Mouse (Mus musculus): ENCODE results near the gene Zfp956. TPM values are rescaled to one million over a fixed set of nuclear protein-coding genes. Genes with fewer than 3 reads are reported as not detected.
"Not testable (repeated sequence)": the region's sequence is repeated elsewhere in the genome, so short reads cannot be mapped to it uniquely, and the experiment has no call there.

Zfp956 gene
- polyA plus RNA-seq, 1 experiment: 26.3 TPM

DNA sequence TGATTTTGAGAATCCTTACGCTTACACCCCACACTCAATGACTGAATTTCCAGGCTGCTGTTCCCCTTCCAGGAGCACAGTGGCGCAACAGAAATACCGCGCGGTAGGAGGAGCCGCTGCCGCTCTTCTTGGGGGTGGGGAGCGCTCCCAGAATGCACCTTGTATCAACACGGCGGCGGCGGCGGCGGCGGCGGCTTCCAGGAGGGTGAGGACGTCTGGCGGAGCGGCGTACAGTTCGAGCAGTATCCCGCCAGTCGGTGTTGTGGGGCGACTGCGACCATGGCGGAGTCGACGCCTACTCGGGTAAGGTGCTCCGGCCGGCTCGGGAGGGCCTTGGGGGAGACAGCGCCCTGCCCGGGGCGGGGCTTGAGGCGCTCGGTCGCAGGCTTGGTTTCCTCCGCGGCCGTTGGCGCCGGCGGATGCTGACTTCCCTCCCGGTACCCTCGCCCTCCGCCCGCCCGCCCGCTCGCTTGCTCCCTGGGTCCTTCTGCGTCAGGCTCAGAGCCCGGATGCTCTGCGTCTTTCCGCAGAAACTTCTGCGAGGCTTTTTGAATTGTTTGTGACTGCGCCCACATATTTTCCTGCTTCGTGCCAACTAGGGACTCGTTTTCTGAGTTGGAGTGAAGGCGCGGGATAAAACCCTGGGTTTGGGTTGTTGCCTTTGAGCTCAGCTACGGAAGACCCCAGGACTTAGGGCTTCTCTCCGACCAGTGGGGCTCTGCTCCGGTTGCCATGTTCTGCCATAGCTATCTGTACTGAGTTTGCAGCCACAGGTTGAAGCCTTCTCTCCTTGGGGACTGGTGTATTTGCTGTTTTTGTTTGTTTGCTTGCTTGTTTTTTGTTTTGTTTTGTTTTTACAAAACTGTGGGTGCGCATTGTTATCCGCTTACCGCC lies 32.5 kb upstream of the Zfp956 start, which contains the start of gene Zfp212:
Zfp212 (plus strand) TSS at position 30 of the 894 bp plus-strand sequence.
- TF ChIP-seq POLR2A (IDR thresholded peaks at IDR 0.05; ENCODE audit: borderline replicate concordance, extremely low read depth, insufficient read depth, insufficient read length, poor library complexity, severe bottlenecking): peak; percentile 44; the same call in 1 of the 2 replicates
- peak; percentile 56; the same call in 1 of the 2 replicates for TF ChIP-seq CTCF (IDR thresholded peaks at IDR 0.05; ENCODE audit: borderline replicate concordance, extremely low read depth, insufficient read depth, insufficient read length)
- DNase-seq (ENCODE audit: low read depth): peak; percentile 98

DNA sequence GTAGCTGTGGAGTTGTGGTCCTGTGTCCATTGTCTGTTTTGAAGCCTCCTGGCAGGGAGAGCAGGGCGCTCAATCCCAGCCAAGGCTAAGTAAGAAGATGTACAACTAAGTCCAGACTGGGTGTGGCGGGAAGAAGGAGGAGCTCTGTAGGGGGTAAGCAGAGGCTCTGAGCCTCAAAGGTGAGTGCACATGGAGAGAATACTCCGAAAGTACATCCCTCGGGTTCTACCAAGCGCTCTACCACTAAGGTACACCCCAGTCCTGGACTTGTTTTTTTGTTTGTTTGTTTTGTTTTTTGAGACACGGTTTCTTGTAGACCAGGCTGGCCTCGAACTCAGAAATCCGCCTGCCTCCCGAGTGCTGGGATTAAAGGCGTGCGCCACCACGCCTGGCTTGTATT lies 10.7 kb upstream of the Zfp956 start:
- peak; percentile 6 for DNase-seq (ENCODE audit: low read depth)
- TF ChIP-seq POLR2A (IDR thresholded peaks at IDR 0.05; ENCODE audit: borderline replicate concordance, extremely low read depth, insufficient read depth, insufficient read length, poor library complexity, severe bottlenecking) (no peak), CTCF (IDR thresholded peaks at IDR 0.05; ENCODE audit: borderline replicate concordance, extremely low read depth, insufficient read depth, insufficient read length) (no peak)

DNA sequence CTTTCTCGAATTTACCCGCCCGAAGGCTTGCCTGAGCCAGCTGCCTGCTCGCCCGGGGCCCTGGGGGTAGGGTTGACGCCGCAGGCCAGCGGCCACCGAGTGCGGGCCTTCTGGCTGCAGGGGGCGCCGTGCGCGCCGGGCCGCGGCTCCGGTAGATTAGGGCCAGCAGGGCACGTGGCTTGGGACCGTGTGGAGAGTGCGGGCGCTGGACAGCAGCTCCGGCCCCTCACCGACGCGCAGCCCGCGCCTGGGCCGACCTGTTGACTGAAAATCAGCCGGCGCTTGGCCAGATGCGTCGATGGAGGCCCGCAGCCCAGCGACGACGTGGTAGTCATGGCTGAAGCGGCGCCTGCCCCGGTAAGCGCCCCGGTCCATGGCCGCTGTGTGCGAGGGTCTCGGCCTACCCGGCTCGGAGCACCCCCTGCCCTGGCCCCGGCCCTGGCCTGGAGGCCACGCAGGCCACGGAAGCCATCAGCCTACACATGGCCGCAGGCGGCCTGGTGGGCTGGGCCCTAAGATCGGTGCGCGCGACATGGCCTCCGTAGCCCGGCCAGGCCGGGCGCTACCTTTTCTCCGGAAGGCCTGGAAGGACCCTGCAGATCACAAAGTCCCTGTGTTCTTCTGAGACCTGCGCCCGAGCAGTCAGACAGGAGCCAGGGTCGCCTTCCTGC lies 10.0 kb upstream of the Zfp956 start:
- peak; percentile 77 for DNase-seq (ENCODE audit: low read depth)
- TF ChIP-seq CTCF (IDR thresholded peaks at IDR 0.05; ENCODE audit: borderline replicate concordance, extremely low read depth, insufficient read depth, insufficient read length): peak; percentile 38; the same call in 1 of the 2 replicates
- no peak for TF ChIP-seq POLR2A (IDR thresholded peaks at IDR 0.05; ENCODE audit: borderline replicate concordance, extremely low read depth, insufficient read depth, insufficient read length, poor library complexity, severe bottlenecking)

GRCm38 (mm10) chr6:47943721-47944120 lies 9.5 kb upstream of the Zfp956 start:
- TF ChIP-seq CTCF (IDR thresholded peaks at IDR 0.05; ENCODE audit: borderline replicate concordance, extremely low read depth, insufficient read depth, insufficient read length) (no peak), POLR2A (IDR thresholded peaks at IDR 0.05; ENCODE audit: borderline replicate concordance, extremely low read depth, insufficient read depth, insufficient read length, poor library complexity, severe bottlenecking) (no peak)
- no peak for DNase-seq (ENCODE audit: low read depth)

GRCm38 (mm10) chr6:47947388-47947787 lies 5.8 kb upstream of the Zfp956 start:
- no peak for DNase-seq (ENCODE audit: low read depth)
- TF ChIP-seq POLR2A (IDR thresholded peaks at IDR 0.05; ENCODE audit: borderline replicate concordance, extremely low read depth, insufficient read depth, insufficient read length, poor library complexity, severe bottlenecking) (no peak), CTCF (IDR thresholded peaks at IDR 0.05; ENCODE audit: borderline replicate concordance, extremely low read depth, insufficient read depth, insufficient read length) (no peak)

DNA sequence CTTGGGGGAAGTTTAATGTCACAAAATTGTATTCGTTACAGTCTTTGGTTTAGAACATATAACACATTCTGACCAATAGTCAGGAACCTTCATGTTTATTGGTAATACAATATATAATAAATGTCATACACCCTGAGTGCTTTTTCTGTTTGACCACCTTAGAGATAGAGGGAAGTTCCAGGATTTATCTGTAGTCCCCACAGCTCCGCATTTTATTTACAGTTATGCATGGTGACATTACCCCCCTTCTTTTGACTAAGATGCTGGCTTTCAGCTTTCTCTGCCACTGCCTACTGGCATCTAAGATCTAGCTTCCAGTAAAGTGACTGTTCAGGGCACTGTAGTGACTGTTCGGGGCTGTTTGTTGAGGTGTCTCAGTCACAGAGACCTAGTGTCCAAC lies 1.2 kb downstream of the Zfp956 start:
- DNase-seq (ENCODE audit: low read depth): no peak
- TF ChIP-seq POLR2A (IDR thresholded peaks at IDR 0.05; ENCODE audit: borderline replicate concordance, extremely low read depth, insufficient read depth, insufficient read length, poor library complexity, severe bottlenecking) (no peak), CTCF (IDR thresholded peaks at IDR 0.05; ENCODE audit: borderline replicate concordance, extremely low read depth, insufficient read depth, insufficient read length) (no peak)

- TF ChIP-seq CTCF (IDR thresholded peaks at IDR 0.05; ENCODE audit: borderline replicate concordance, extremely low read depth, insufficient read depth, insufficient read length): no peak
- TF ChIP-seq POLR2A (IDR thresholded peaks at IDR 0.05; ENCODE audit: borderline replicate concordance, extremely low read depth, insufficient read depth, insufficient read length, poor library complexity, severe bottlenecking): no peak
Observed at GRCm38 (mm10) chr6:47957816-47958215, 4.6 kb downstream of the Zfp956 start.

DNA sequence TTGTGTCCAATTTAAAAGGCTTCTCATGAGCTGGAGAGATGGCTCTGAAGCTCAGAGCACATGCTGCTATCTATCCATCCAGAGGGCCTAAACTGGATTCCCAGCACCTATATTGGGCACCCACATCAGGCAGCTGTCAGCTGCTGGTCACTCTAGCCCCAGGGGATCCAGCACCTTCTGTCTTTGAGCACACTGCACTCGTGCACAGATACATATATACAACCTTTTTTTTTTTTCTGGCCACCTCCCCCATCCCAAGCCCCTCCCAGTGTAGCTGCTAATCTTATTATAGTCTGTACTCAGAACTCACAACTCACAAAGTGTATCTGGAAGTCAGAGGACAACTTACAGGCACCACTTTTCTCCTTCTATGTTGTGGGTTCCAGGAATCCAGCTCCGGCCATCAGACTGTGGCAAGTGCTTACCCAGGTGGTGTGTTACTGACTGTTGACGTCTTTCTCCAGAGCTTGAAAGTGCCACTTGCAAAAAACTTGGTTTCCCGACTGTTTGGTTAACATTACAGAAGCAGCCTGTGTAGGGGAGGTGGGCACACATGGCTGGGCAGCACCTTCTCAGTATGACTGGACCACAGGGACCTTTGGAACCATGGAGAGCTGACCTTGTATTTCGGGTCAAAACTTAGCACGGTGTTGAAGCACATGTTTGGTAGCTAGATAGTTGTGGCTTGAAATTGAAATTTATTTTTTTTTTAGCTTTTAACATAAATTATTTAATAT lies 7.7 kb downstream of the Zfp956 start:
- no peak for TF ChIP-seq CTCF (IDR thresholded peaks at IDR 0.05; ENCODE audit: borderline replicate concordance, extremely low read depth, insufficient read depth, insufficient read length)
- no peak for TF ChIP-seq POLR2A (IDR thresholded peaks at IDR 0.05; ENCODE audit: borderline replicate concordance, extremely low read depth, insufficient read depth, insufficient read length, poor library complexity, severe bottlenecking)

More at GRCm38 (mm10) chr6:47957816-47958215, 4.6 kb downstream of the Zfp956 start:
- no peak for DNase-seq (ENCODE audit: low read depth)

GRCm38 (mm10) chr6:47963051-47963450 lies 9.9 kb downstream of the Zfp956 start:
- no peak for DNase-seq (ENCODE audit: low read depth)
- TF ChIP-seq CTCF (IDR thresholded peaks at IDR 0.05; ENCODE audit: borderline replicate concordance, extremely low read depth, insufficient read depth, insufficient read length): no peak
- no peak for TF ChIP-seq POLR2A (IDR thresholded peaks at IDR 0.05; ENCODE audit: borderline replicate concordance, extremely low read depth, insufficient read depth, insufficient read length, poor library complexity, severe bottlenecking)

More for the DNA sequence above, 7.7 kb downstream of the Zfp956 start:
- DNase-seq (ENCODE audit: low read depth): no peak

- DNase-seq (ENCODE audit: low read depth): not testable (repeated sequence)
Observed at GRCm38 (mm10) chr6:47968166-47968565, 15.0 kb downstream of the Zfp956 start.

- TF ChIP-seq CTCF (IDR thresholded peaks at IDR 0.05; ENCODE audit: borderline replicate concordance, extremely low read depth, insufficient read depth, insufficient read length) (peak; percentile 7; the same call in 1 of the 2 replicates), POLR2A (IDR thresholded peaks at IDR 0.05; ENCODE audit: borderline replicate concordance, extremely low read depth, insufficient read depth, insufficient read length, poor library complexity, severe bottlenecking) (no peak)
- no peak for DNase-seq (ENCODE audit: low read depth)
Observed at GRCm38 (mm10) chr6:47974599-47974998, 21.4 kb downstream of the Zfp956 start.
